Mouse (Mus musculus) intestine, embryonic 16.5 days (tissue): ENCODE results near the gene Klrb1f. TPM values are rescaled to one million over a fixed set of nuclear protein-coding genes. Genes with fewer than 3 reads are reported as not detected.
"Not testable (repeated sequence)": the region's sequence is repeated elsewhere in the genome, so short reads cannot be mapped to it uniquely, and the experiment has no call there.

Experiments used
- ATAC-seq: fragments of 200-750 bp; cut with Nextera tagmentation; 2 replicates; pipeline ENCODE4 v1.8.0; 2017; ENCODE audit warnings: moderate TSS enrichment, moderate library complexity
- H3K27ac ChIP-seq: fragments of 300-500 bp; sonication (generic); 2 replicates; pipeline ENCODE4 v1.5.1; 2014; ENCODE audit warnings: mild to moderate bottlenecking, low read length
- H3K27me3 ChIP-seq: fragments of 300-500 bp; sonication (generic); replicated peaks from 2 replicates; pipeline ENCODE4 v1.6.1; 2014; ENCODE audit warnings: low read length, control low read depth, mixed read lengths; ENCODE audit not compliant: control insufficient read depth, insufficient read depth
- H3K36me3 ChIP-seq: fragments of 300-500 bp; sonication (generic); 2 replicates; pipeline ENCODE4 v1.6.1; 2014; ENCODE audit warnings: low read length, control low read depth; ENCODE audit not compliant: control insufficient read depth, insufficient read depth
- H3K4me1 ChIP-seq: fragments of 300-500 bp; sonication (generic); 2 replicates; pipeline ENCODE4 v1.6.1; 2014; ENCODE audit warnings: low read length, control low read depth, mixed read lengths; ENCODE audit not compliant: control insufficient read depth, insufficient read depth
- H3K4me2 ChIP-seq: fragments of 300-500 bp; sonication (generic); 2 replicates; pipeline ENCODE4 v1.6.1; 2014; ENCODE audit warnings: low read depth, low read length, control low read depth
- H3K4me3 ChIP-seq: fragments of 300-500 bp; sonication (generic); 2 replicates; pipeline ENCODE4 v1.5.1; 2014; ENCODE audit warnings: mild to moderate bottlenecking, low read length
- H3K9ac ChIP-seq: fragments of 300-500 bp; sonication (generic); 2 replicates; pipeline ENCODE4 v1.6.1; 2014; ENCODE audit warnings: low read depth, low read length
- H3K9me3 ChIP-seq: fragments of 300-500 bp; sonication (generic); 2 replicates; pipeline ENCODE4 v1.6.1; 2016; ENCODE audit warnings: low read length, control low read depth; ENCODE audit not compliant: control insufficient read depth
- WGBS: fragments of 180-500 bp; shearing (Covaris S2); extraction: QIAGEN DNeasy Blood & Tissue Kit; methylation state at CpG from one replicate; pipeline ENCODE4 v1.1.7; 2014; 5-methylcytosine and 5-hydroxymethylcytosine counted together
- polyA plus RNA-seq: library from polyadenylated mRNA; unstranded; fragments of >200 nt; fragmentation: Nextera tagmentation; extraction: Ambion mirVana; gene quantifications from 2 replicates; pipeline ENCODE4 v1.2.1, GENCODE M21; 2015

The Klrb1f gene
- 0.46 and 0.75 TPM in 2 replicates for polyA plus RNA-seq

GRCm38 (mm10) chr6:129045601-129046000 lies at the start of gene Klrb1f:
TSS of gene Klrb1f (plus strand) at chr6:129045901.
- no peak for ATAC-seq
- H3K4me3 ChIP-seq = no peak within 1 kb of the TSS
- no peaks in the 10 kb centered on the region for H3K9me3 ChIP-seq
- peaks cover 7% of the 10 kb centered on the region for H3K4me1 ChIP-seq
- 93% methylated on average over 2 of the region's 2 CpGs for WGBS
- H3K27me3 ChIP-seq = no peaks in the 10 kb centered on the region
- H3K36me3 ChIP-seq = no peaks in the 10 kb centered on the region
- no peak within 1 kb of the TSS for H3K9ac ChIP-seq
- H3K4me2 ChIP-seq = no peak within 1 kb of the TSS
- no peak within 1 kb of the TSS for H3K27ac ChIP-seq

- WGBS = 53% methylated on average over 3 of the region's 3 CpGs
- ATAC-seq = peak; percentile 22
Measured at GRCm38 (mm10) chr6:128996054-128996767, 49.5 kb upstream of the Klrb1f start.

GRCm38 (mm10) chr6:128996768-128997442 lies 48.8 kb upstream of the Klrb1f start:
- WGBS = 61% methylated on average over 13 of the region's 13 CpGs
- no peak for ATAC-seq
- Histone ChIP-seq H3K4me2 (peak overlapping the region; percentile 24), H3K4me1 (peaks cover 7% of the 10 kb centered on the region; the same call in 1 of the 2 replicates), H3K9me3 (no peaks in the 10 kb centered on the region), H3K4me3 (peak overlapping the region; percentile 1; the same call in 1 of the 2 replicates), H3K27me3 (no peaks in the 10 kb centered on the region), H3K9ac (no peak overlapping the region), H3K27ac (peak overlapping the region; percentile 87), H3K36me3 (no peaks in the 10 kb centered on the region)

More at GRCm38 (mm10) chr6:128996054-128996767, 49.5 kb upstream of the Klrb1f start:
- no peaks in the 10 kb centered on the region for H3K36me3 ChIP-seq
- peak overlapping the region; percentile 33; the same call in 1 of the 2 replicates for H3K9ac ChIP-seq
- no peaks in the 10 kb centered on the region for H3K9me3 ChIP-seq
- H3K27ac ChIP-seq = peak overlapping the region; percentile 87
- peak overlapping the region; percentile 1; the same call in 1 of the 2 replicates for H3K4me3 ChIP-seq
- peak overlapping the region; percentile 24 for H3K4me2 ChIP-seq
- H3K27me3 ChIP-seq = no peaks in the 10 kb centered on the region
- H3K4me1 ChIP-seq = peaks cover 7% of the 10 kb centered on the region; the same call in 1 of the 2 replicates

GRCm38 (mm10) chr6:129001392-129001791 lies 44.3 kb upstream of the Klrb1f start:
- no peak overlapping the region for H3K4me3 ChIP-seq
- H3K36me3 ChIP-seq = no peaks in the 10 kb centered on the region
- no peaks in the 10 kb centered on the region for H3K9me3 ChIP-seq
- H3K4me2 ChIP-seq = no peak overlapping the region
- 80% methylated on average over 2 of the region's 2 CpGs for WGBS
- ATAC-seq = no peak
- no peaks in the 10 kb centered on the region for H3K27me3 ChIP-seq
- H3K4me1 ChIP-seq = no peaks in the 10 kb centered on the region
- H3K9ac ChIP-seq = no peak overlapping the region
- no peak overlapping the region for H3K27ac ChIP-seq

GRCm38 (mm10) chr6:129008552-129008951 lies 37.1 kb upstream of the Klrb1f start:
- H3K4me3 ChIP-seq = no peak overlapping the region
- no peaks in the 10 kb centered on the region for H3K27me3 ChIP-seq
- no peaks in the 10 kb centered on the region for H3K36me3 ChIP-seq
- no peak overlapping the region for H3K9ac ChIP-seq
- no peaks in the 10 kb centered on the region for H3K4me1 ChIP-seq
- H3K4me2 ChIP-seq = no peak overlapping the region
- 87% methylated on average over 8 of the region's 8 CpGs for WGBS
- H3K9me3 ChIP-seq = no peaks in the 10 kb centered on the region
- H3K27ac ChIP-seq = no peak overlapping the region
- no peak for ATAC-seq

- H3K27ac ChIP-seq = not testable (repeated sequence)
Measured at GRCm38 (mm10) chr6:129009846-129010504, 35.7 kb upstream of the Klrb1f start.

GRCm38 (mm10) chr6:129010505-129010873 lies 35.2 kb upstream of the Klrb1f start:
- Histone ChIP-seq H3K27ac (no peak overlapping the region), H3K27me3 (no peaks in the 10 kb centered on the region), H3K4me1 (no peaks in the 10 kb centered on the region), H3K4me2 (no peak overlapping the region), H3K4me3 (no peak overlapping the region), H3K9me3 (no peaks in the 10 kb centered on the region), H3K36me3 (no peaks in the 10 kb centered on the region), H3K9ac (no peak overlapping the region)
- 93% methylated on average over 3 of the region's 3 CpGs for WGBS
- peak; percentile 59 for ATAC-seq

More at GRCm38 (mm10) chr6:129009846-129010504, 35.7 kb upstream of the Klrb1f start:
- H3K4me1 ChIP-seq, H3K27me3 ChIP-seq, H3K9me3 ChIP-seq, H3K4me2 ChIP-seq, H3K36me3 ChIP-seq, H3K4me3 ChIP-seq, H3K9ac ChIP-seq: not testable (repeated sequence)
- 75% methylated on average over 7 of the region's 7 CpGs for WGBS
- ATAC-seq = peak; percentile 68; the same call in 1 of the 2 replicates

- H3K4me3 ChIP-seq, H3K4me2 ChIP-seq, H3K27ac ChIP-seq, H3K9ac ChIP-seq, H3K36me3 ChIP-seq, H3K4me1 ChIP-seq, H3K27me3 ChIP-seq, ATAC-seq, H3K9me3 ChIP-seq: not testable (repeated sequence)
- WGBS = 95% methylated on average over 19 of the region's 23 CpGs
Measured at GRCm38 (mm10) chr6:129012012-129012411, 33.7 kb upstream of the Klrb1f start.

- 84% methylated on average over 1 of the region's 1 CpGs for WGBS
- Histone ChIP-seq H3K9me3 (no peaks in the 10 kb centered on the region), H3K4me2 (no peak overlapping the region), H3K27me3 (no peaks in the 10 kb centered on the region), H3K4me3 (no peak overlapping the region), H3K36me3 (no peaks in the 10 kb centered on the region), H3K9ac (no peak overlapping the region), H3K27ac (no peak overlapping the region), H3K4me1 (no peaks in the 10 kb centered on the region)
- no peak for ATAC-seq
Measured at GRCm38 (mm10) chr6:129012966-129013365, 32.7 kb upstream of the Klrb1f start.
